Mouse (Mus musculus): ENCODE data around the gene Gpr19. TPM values are rescaled to one million over a fixed set of nuclear protein-coding genes. Genes with fewer than 3 reads are reported as not detected.

The Gpr19 gene
- total and polyA plus RNA-seq, 2 experiments from 2014 or later: 9.4 to 13.4 TPM

GRCm38 (mm10) chr6:134877276-134877675, 21.1 kb downstream of the Gpr19 start:
- Histone ChIP-seq H3K9me3 (replicated peaks; ENCODE audit: control insufficient read depth, low read length) (no peaks in the 10 kb centered on the region), H3K4me1 (ENCODE audit: control insufficient read depth, insufficient read depth) (no peaks in the 10 kb centered on the region), H3K27me3 (ENCODE audit: control insufficient read depth, insufficient read depth, low read length) (no peaks in the 10 kb centered on the region), H3K4me2 (ENCODE audit: low read depth, low read length) (no peak overlapping the region), H3K36me3 (replicated peaks; ENCODE audit: control insufficient read depth, insufficient read depth, low read length) (no peaks in the 10 kb centered on the region), H3K27ac (ENCODE audit: low read depth) (no peak overlapping the region), H3K9ac (replicated peaks; ENCODE audit: low read depth, low read length) (no peak overlapping the region), H3K4me3 (ENCODE audit: low read depth, low read length) (no peak overlapping the region)
- no peak for ATAC-seq (ENCODE audit: insufficient read depth, low read depth)
- no peak for TF ChIP-seq EP300 (IDR thresholded peaks at IDR 0.05; ENCODE audit: low read depth)
- TF ChIP-seq CTCF (IDR thresholded peaks at IDR 0.05; ENCODE audit: low read depth): no peak
- WGBS: 84% methylated on average over 4 of the region's 4 CpGs
- no peak for DNase-seq (ENCODE audit: low spot score)

GRCm38 (mm10) chr6:134876795-134877194, 21.6 kb downstream of the Gpr19 start:
- H3K27ac ChIP-seq (ENCODE audit: low read depth): no peak overlapping the region
- 54% methylated on average over 6 of the region's 6 CpGs for WGBS
- no peak for ATAC-seq (ENCODE audit: insufficient read depth, low read depth)
- no peak overlapping the region for H3K9ac ChIP-seq (replicated peaks; ENCODE audit: low read depth, low read length)
- H3K36me3 ChIP-seq (replicated peaks; ENCODE audit: control insufficient read depth, insufficient read depth, low read length): no peaks in the 10 kb centered on the region
- no peaks in the 10 kb centered on the region for H3K4me1 ChIP-seq (ENCODE audit: control insufficient read depth, insufficient read depth)
- no peak overlapping the region for H3K4me2 ChIP-seq (ENCODE audit: low read depth, low read length)
- H3K27me3 ChIP-seq (ENCODE audit: control insufficient read depth, insufficient read depth, low read length): no peaks in the 10 kb centered on the region
- no peaks in the 10 kb centered on the region for H3K9me3 ChIP-seq (replicated peaks; ENCODE audit: control insufficient read depth, low read length)
- H3K4me3 ChIP-seq (ENCODE audit: low read depth, low read length): no peak overlapping the region
- peak; percentile 43 for TF ChIP-seq CTCF (IDR thresholded peaks at IDR 0.05; ENCODE audit: low read depth)
- TF ChIP-seq EP300 (IDR thresholded peaks at IDR 0.05; ENCODE audit: low read depth): no peak
- DNase-seq (ENCODE audit: low spot score): no peak

GRCm38 (mm10) chr6:134873018-134873417, 25.4 kb downstream of the Gpr19 start:
- H3K9me3 ChIP-seq (replicated peaks; ENCODE audit: control insufficient read depth, low read length): no peaks in the 10 kb centered on the region
- H3K4me3 ChIP-seq (ENCODE audit: low read depth, low read length): no peak overlapping the region
- H3K36me3 ChIP-seq (replicated peaks; ENCODE audit: control insufficient read depth, insufficient read depth, low read length): peaks cover 17% of the 10 kb centered on the region; the same call in 1 of the 2 replicates
- no peak overlapping the region for H3K4me2 ChIP-seq (ENCODE audit: low read depth, low read length)
- H3K4me1 ChIP-seq (ENCODE audit: control insufficient read depth, insufficient read depth): no peaks in the 10 kb centered on the region
- H3K27me3 ChIP-seq (ENCODE audit: control insufficient read depth, insufficient read depth, low read length): no peaks in the 10 kb centered on the region
- WGBS: 87% methylated on average over 2 of the region's 2 CpGs
- ATAC-seq (ENCODE audit: insufficient read depth, low read depth): no peak
- no peak for DNase-seq (ENCODE audit: low spot score)
- H3K27ac ChIP-seq (ENCODE audit: low read depth): no peak overlapping the region
- H3K9ac ChIP-seq (replicated peaks; ENCODE audit: low read depth, low read length): no peak overlapping the region
- TF ChIP-seq CTCF (IDR thresholded peaks at IDR 0.05; ENCODE audit: low read depth): peak; percentile 34
- no peak for TF ChIP-seq EP300 (IDR thresholded peaks at IDR 0.05; ENCODE audit: low read depth)

- WGBS: 88% methylated on average over 2 of the region's 2 CpGs
- H3K4me1 ChIP-seq (ENCODE audit: control insufficient read depth, insufficient read depth): no peaks in the 10 kb centered on the region
- H3K9me3 ChIP-seq (replicated peaks; ENCODE audit: control insufficient read depth, low read length): no peaks in the 10 kb centered on the region
- no peak overlapping the region for H3K27ac ChIP-seq (ENCODE audit: low read depth)
- no peak for TF ChIP-seq CTCF (IDR thresholded peaks at IDR 0.05; ENCODE audit: low read depth)
- no peak for TF ChIP-seq EP300 (IDR thresholded peaks at IDR 0.05; ENCODE audit: low read depth)
- ATAC-seq (ENCODE audit: insufficient read depth, low read depth) (no peak), DNase-seq (ENCODE audit: low spot score) (no peak)
- H3K4me2 ChIP-seq (ENCODE audit: low read depth, low read length): no peak overlapping the region
- H3K9ac ChIP-seq (replicated peaks; ENCODE audit: low read depth, low read length): no peak overlapping the region
- peaks cover 17% of the 10 kb centered on the region; the same call in 1 of the 2 replicates for H3K36me3 ChIP-seq (replicated peaks; ENCODE audit: control insufficient read depth, insufficient read depth, low read length)
- H3K4me3 ChIP-seq (ENCODE audit: low read depth, low read length): no peak overlapping the region
- H3K27me3 ChIP-seq (ENCODE audit: control insufficient read depth, insufficient read depth, low read length): no peaks in the 10 kb centered on the region
Observed at GRCm38 (mm10) chr6:134872236-134872635, 26.1 kb downstream of the Gpr19 start.

- Histone ChIP-seq H3K27ac (ENCODE audit: low read depth) (no peak overlapping the region), H3K9ac (replicated peaks; ENCODE audit: low read depth, low read length) (no peak overlapping the region), H3K4me2 (ENCODE audit: low read depth, low read length) (no peak overlapping the region), H3K36me3 (replicated peaks; ENCODE audit: control insufficient read depth, insufficient read depth, low read length) (peaks cover 17% of the 10 kb centered on the region; the same call in 1 of the 2 replicates), H3K4me1 (ENCODE audit: control insufficient read depth, insufficient read depth) (no peaks in the 10 kb centered on the region), H3K27me3 (ENCODE audit: control insufficient read depth, insufficient read depth, low read length) (no peaks in the 10 kb centered on the region), H3K9me3 (replicated peaks; ENCODE audit: control insufficient read depth, low read length) (no peaks in the 10 kb centered on the region), H3K4me3 (ENCODE audit: low read depth, low read length) (no peak overlapping the region)
- no peak for ATAC-seq (ENCODE audit: insufficient read depth, low read depth)
- no peak for DNase-seq (ENCODE audit: low spot score)
- WGBS: 82% methylated on average over 4 of the region's 4 CpGs
- TF ChIP-seq CTCF (IDR thresholded peaks at IDR 0.05; ENCODE audit: low read depth): no peak
- no peak for TF ChIP-seq EP300 (IDR thresholded peaks at IDR 0.05; ENCODE audit: low read depth)
Observed at GRCm38 (mm10) chr6:134870887-134871286, 27.5 kb downstream of the Gpr19 start.

GRCm38 (mm10) chr6:134870209-134870742, 28.1 kb downstream of the Gpr19 start:
- H3K4me3 ChIP-seq (ENCODE audit: low read depth, low read length): no peak overlapping the region
- DNase-seq (ENCODE audit: low spot score): no peak
- 66% methylated on average over 12 of the region's 12 CpGs for WGBS
- H3K9me3 ChIP-seq (replicated peaks; ENCODE audit: control insufficient read depth, low read length): no peaks in the 10 kb centered on the region
- H3K27me3 ChIP-seq (ENCODE audit: control insufficient read depth, insufficient read depth, low read length): no peaks in the 10 kb centered on the region
- H3K27ac ChIP-seq (ENCODE audit: low read depth): no peak overlapping the region
- no peak overlapping the region for H3K9ac ChIP-seq (replicated peaks; ENCODE audit: low read depth, low read length)
- TF ChIP-seq EP300 (IDR thresholded peaks at IDR 0.05; ENCODE audit: low read depth): no peak
- TF ChIP-seq CTCF (IDR thresholded peaks at IDR 0.05; ENCODE audit: low read depth): no peak
- H3K36me3 ChIP-seq (replicated peaks; ENCODE audit: control insufficient read depth, insufficient read depth, low read length): peaks cover 17% of the 10 kb centered on the region; the same call in 1 of the 2 replicates
- no peak for ATAC-seq (ENCODE audit: insufficient read depth, low read depth)
- no peak overlapping the region for H3K4me2 ChIP-seq (ENCODE audit: low read depth, low read length)
- no peaks in the 10 kb centered on the region for H3K4me1 ChIP-seq (ENCODE audit: control insufficient read depth, insufficient read depth)

All from heart, postnatal 0 days (tissue).